Mouse (Mus musculus): ENCODE data around the gene Hephl1. TPM values are rescaled to one million over a fixed set of nuclear protein-coding genes. Genes with fewer than 3 reads are reported as not detected.
A peak's percentile ranks its signal among the peaks of the same experiment; 100 is the strongest.

Hephl1 gene
- total and polyA plus RNA-seq, 2 experiments from 2014 or later, result 0.21 TPM; not detected in 1

DNA sequence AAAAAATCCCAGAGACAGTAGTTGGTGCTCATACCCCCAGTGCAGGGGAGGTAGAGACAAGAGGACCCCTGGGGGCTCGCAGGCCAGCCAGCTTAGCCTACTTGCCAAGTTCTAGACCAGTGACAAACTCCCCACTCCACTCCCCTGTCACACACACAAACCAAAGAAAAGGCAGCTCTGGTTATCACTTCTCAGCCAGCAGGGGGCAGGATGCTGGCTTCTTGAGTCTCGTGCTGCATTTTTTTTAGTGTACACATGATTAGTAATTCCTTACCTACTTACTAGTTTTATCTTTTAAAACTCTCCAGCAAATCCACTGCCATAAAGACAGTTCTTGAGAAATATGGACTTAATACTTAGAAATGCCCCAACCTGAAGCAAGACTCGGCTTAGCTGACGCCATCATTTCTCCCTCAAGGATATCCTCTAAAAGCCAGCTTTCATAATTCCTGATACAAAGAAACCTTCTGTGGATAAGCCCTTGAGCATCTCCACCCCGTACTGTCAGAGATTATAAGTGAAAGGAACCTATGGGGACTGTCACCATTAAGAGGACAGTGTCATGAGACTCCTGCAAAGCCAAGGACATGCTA lies 78.2 kb downstream of the Hephl1 start:
- ATAC-seq (no peak), DNase-seq (ENCODE audit: low spot score) (peak; percentile 69)
- no peaks in the 10 kb centered on the region for H3K36me3 ChIP-seq (ENCODE audit: insufficient read depth, low read length)
- peak; percentile 65 for TF ChIP-seq CTCF (IDR thresholded peaks at IDR 0.05; ENCODE audit: low read depth)
- no peaks in the 10 kb centered on the region for H3K27me3 ChIP-seq (ENCODE audit: insufficient read depth, low read length)
- H3K9ac ChIP-seq (replicated peaks; ENCODE audit: low read length), result no peak overlapping the region
- WGBS, result 59% methylated on average over 5 of the region's 5 CpGs
- no peak overlapping the region for H3K27ac ChIP-seq
- H3K4me2 ChIP-seq (ENCODE audit: low read depth, low read length), result no peak overlapping the region
- no peaks in the 10 kb centered on the region for H3K9me3 ChIP-seq (ENCODE audit: low read length)
- H3K4me1 ChIP-seq (ENCODE audit: insufficient read depth, low read length), result 0 out of 2 replicates have a peak, but pooled peaks cover 3% of the 10 kb centered on the region
- no peak overlapping the region for H3K4me3 ChIP-seq (ENCODE audit: low read length)

DNA sequence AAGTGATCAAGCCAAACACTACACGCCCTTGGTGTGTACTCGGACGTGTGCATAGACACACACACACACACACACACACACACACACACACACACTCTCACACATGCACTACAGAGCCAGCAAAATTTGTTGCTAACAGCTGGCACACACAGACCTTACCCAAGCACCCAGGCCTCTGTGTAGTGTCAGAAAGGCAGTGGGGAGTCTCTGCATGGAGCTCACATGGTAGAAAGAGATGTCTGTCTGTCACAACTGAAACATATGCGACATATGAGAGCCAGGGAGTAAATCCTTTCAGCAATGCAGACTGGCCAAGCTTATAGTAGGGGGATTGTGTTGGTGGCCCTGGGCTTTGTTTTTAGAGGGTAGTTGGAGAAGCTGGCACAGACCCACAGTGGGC lies 79.1 kb downstream of the Hephl1 start:
- DNase-seq (ENCODE audit: low spot score) (no peak), ATAC-seq (no peak)
- TF ChIP-seq CTCF (IDR thresholded peaks at IDR 0.05; ENCODE audit: low read depth), result no peak
- Histone ChIP-seq H3K36me3 (ENCODE audit: insufficient read depth, low read length) (no peaks in the 10 kb centered on the region), H3K4me2 (ENCODE audit: low read depth, low read length) (no peak overlapping the region), H3K9me3 (ENCODE audit: low read length) (no peaks in the 10 kb centered on the region), H3K4me1 (ENCODE audit: insufficient read depth, low read length) (0 out of 2 replicates have a peak, but pooled peaks cover 3% of the 10 kb centered on the region), H3K4me3 (ENCODE audit: low read length) (no peak overlapping the region), H3K9ac (replicated peaks; ENCODE audit: low read length) (no peak overlapping the region), H3K27me3 (ENCODE audit: insufficient read depth, low read length) (no peaks in the 10 kb centered on the region), H3K27ac (no peak overlapping the region)
- WGBS, result 78% methylated on average over 4 of the region's 4 CpGs

DNA sequence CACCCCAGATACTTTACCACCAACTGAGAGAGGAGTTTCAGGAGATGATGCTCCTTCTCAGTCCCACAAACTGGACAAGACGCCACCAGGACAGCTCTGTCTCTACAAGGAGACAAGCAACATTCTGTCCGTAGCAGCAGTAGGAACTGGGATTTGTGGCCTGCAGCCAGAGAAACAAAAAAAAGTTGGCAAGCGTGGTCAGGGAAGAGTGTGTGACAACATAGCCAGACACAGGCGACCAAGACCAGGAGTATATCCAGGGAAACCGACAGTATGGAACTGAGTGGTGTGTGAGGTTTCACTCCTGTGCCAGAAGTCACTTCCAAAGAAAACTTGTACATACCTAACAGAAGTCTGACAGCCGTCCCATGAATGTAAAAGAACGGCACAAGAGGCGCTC lies 81.1 kb downstream of the Hephl1 start:
- no peaks in the 10 kb centered on the region for H3K27me3 ChIP-seq (ENCODE audit: insufficient read depth, low read length)
- H3K27ac ChIP-seq, result no peak overlapping the region
- WGBS, result 43% methylated on average over 8 of the region's 8 CpGs
- no peaks in the 10 kb centered on the region for H3K4me1 ChIP-seq (ENCODE audit: insufficient read depth, low read length)
- no peak for TF ChIP-seq CTCF (IDR thresholded peaks at IDR 0.05; ENCODE audit: low read depth)
- H3K36me3 ChIP-seq (ENCODE audit: insufficient read depth, low read length), result no peaks in the 10 kb centered on the region
- no peak overlapping the region for H3K4me3 ChIP-seq (ENCODE audit: low read length)
- peak; percentile 70 for DNase-seq (ENCODE audit: low spot score)
- no peak overlapping the region for H3K9ac ChIP-seq (replicated peaks; ENCODE audit: low read length)
- no peak for ATAC-seq
- H3K9me3 ChIP-seq (ENCODE audit: low read length), result no peaks in the 10 kb centered on the region
- no peak overlapping the region for H3K4me2 ChIP-seq (ENCODE audit: low read depth, low read length)

- Histone ChIP-seq H3K4me2 (ENCODE audit: low read depth, low read length) (no peak overlapping the region), H3K4me1 (ENCODE audit: insufficient read depth, low read length) (no peaks in the 10 kb centered on the region), H3K27me3 (ENCODE audit: insufficient read depth, low read length) (no peaks in the 10 kb centered on the region), H3K36me3 (ENCODE audit: insufficient read depth, low read length) (no peaks in the 10 kb centered on the region), H3K27ac (no peak overlapping the region), H3K4me3 (ENCODE audit: low read length) (no peak overlapping the region), H3K9ac (replicated peaks; ENCODE audit: low read length) (no peak overlapping the region), H3K9me3 (ENCODE audit: low read length) (no peaks in the 10 kb centered on the region)
- 54% methylated on average over 5 of the region's 5 CpGs for WGBS
- TF ChIP-seq CTCF (IDR thresholded peaks at IDR 0.05; ENCODE audit: low read depth), result peak; percentile 75
- ATAC-seq (peak; percentile 57), DNase-seq (ENCODE audit: low spot score) (peak; percentile 57)
Measured at GRCm38 (mm10) chr9:15029025-15029727, 82.7 kb downstream of the Hephl1 start.

GRCm38 (mm10) chr9:15027725-15028124 lies 84.2 kb downstream of the Hephl1 start:
- DNase-seq (ENCODE audit: low spot score), result no peak
- WGBS, result 71% methylated on average over 3 of the region's 3 CpGs
- no peak overlapping the region for H3K4me3 ChIP-seq (ENCODE audit: low read length)

DNA sequence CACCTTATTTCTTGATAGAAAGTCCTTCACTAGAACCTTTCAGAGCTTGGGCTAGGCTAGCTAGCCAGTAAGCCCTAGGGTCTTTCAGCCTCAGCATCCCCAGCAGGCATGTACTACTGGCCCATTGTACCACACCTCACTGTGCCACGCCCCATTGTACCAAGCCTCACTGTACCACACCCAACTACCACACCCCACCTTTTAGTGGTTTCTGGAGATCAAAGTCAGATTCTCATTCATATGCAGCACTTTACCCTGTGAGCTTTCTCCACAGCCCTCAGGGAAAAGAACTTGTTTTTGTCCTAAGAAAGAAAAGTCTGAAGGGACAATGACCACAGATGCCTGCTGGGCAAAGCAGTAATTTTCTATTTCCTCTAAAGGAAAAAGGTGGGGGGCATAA lies 88.9 kb downstream of the Hephl1 start:
- Histone ChIP-seq H3K9me3 (ENCODE audit: low read length) (no peaks in the 10 kb centered on the region), H3K4me2 (ENCODE audit: low read depth, low read length) (no peak overlapping the region), H3K36me3 (ENCODE audit: insufficient read depth, low read length) (0 out of 2 replicates have a peak, but pooled peaks cover 8% of the 10 kb centered on the region), H3K27ac (no peak overlapping the region), H3K4me3 (ENCODE audit: low read length) (no peak overlapping the region), H3K27me3 (ENCODE audit: insufficient read depth, low read length) (no peaks in the 10 kb centered on the region), H3K9ac (replicated peaks; ENCODE audit: low read length) (no peak overlapping the region), H3K4me1 (ENCODE audit: insufficient read depth, low read length) (no peaks in the 10 kb centered on the region)
- ATAC-seq (no peak), DNase-seq (ENCODE audit: low spot score) (no peak)
- 88% methylated on average over 1 of the region's 1 CpGs for WGBS
- TF ChIP-seq CTCF (IDR thresholded peaks at IDR 0.05; ENCODE audit: low read depth), result no peak

More at GRCm38 (mm10) chr9:15027725-15028124, 84.2 kb downstream of the Hephl1 start:
- Histone ChIP-seq H3K27me3 (ENCODE audit: insufficient read depth, low read length) (no peaks in the 10 kb centered on the region), H3K4me2 (ENCODE audit: low read depth, low read length) (no peak overlapping the region), H3K27ac (no peak overlapping the region), H3K9me3 (ENCODE audit: low read length) (no peaks in the 10 kb centered on the region), H3K36me3 (ENCODE audit: insufficient read depth, low read length) (no peaks in the 10 kb centered on the region), H3K9ac (replicated peaks; ENCODE audit: low read length) (no peak overlapping the region), H3K4me1 (ENCODE audit: insufficient read depth, low read length) (no peaks in the 10 kb centered on the region)
- no peak for ATAC-seq
- peak; percentile 14; the same call in 1 of the 2 replicates for TF ChIP-seq CTCF (IDR thresholded peaks at IDR 0.05; ENCODE audit: low read depth)

- ATAC-seq (no peak), DNase-seq (ENCODE audit: low spot score) (no peak)
- Histone ChIP-seq H3K27ac (no peak overlapping the region), H3K4me1 (ENCODE audit: insufficient read depth, low read length) (no peaks in the 10 kb centered on the region), H3K4me3 (ENCODE audit: low read length) (no peak overlapping the region), H3K4me2 (ENCODE audit: low read depth, low read length) (no peak overlapping the region), H3K9ac (replicated peaks; ENCODE audit: low read length) (no peak overlapping the region), H3K36me3 (ENCODE audit: insufficient read depth, low read length) (0 out of 2 replicates have a peak, but pooled peaks cover 8% of the 10 kb centered on the region), H3K9me3 (ENCODE audit: low read length) (no peaks in the 10 kb centered on the region), H3K27me3 (ENCODE audit: insufficient read depth, low read length) (no peaks in the 10 kb centered on the region)
- no peak for TF ChIP-seq CTCF (IDR thresholded peaks at IDR 0.05; ENCODE audit: low read depth)
- WGBS, result 70% methylated on average over 9 of the region's 9 CpGs
Measured at GRCm38 (mm10) chr9:15021156-15021555, 90.8 kb downstream of the Hephl1 start.

Data from hindbrain, postnatal 0 days (tissue).